Mouse (Mus musculus): Measurements from ENCODE around the gene Armh2. TPM values are rescaled to one million over a fixed set of nuclear protein-coding genes. Genes with fewer than 3 reads are reported as not detected.
"Not testable (repeated sequence)": the region's sequence is repeated elsewhere in the genome, so short reads cannot be mapped to it uniquely, and the experiment has no call there.

The Armh2 gene
- polyA plus RNA-seq, 2 experiments from 2014 or later, result not detected

- ATAC-seq, result no peak
Observed at GRCm38 (mm10) chr13:24757820-24758564, 17.0 kb downstream of the Armh2 start.

DNA sequence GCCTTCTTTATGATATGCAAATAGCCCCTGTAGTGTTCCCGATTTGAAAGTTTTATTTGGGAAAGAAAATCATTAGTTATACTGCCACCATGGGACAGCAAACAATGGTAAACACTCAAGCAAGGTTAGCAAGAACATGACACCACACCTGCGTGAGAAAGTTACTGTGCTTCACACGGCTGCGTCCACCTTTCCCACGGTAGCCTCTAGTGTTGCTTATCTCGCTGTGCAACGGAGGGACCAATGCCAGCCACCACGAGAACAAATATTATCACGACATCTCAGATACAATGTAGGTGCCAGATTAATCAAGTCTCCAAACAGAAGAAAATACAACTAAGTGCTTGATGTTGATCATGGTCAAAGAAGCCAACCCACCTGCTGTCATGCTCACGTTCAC lies 18.4 kb downstream of the Armh2 start:
- no peak for ATAC-seq

GRCm38 (mm10) chr13:24760351-24760870 lies 19.4 kb downstream of the Armh2 start:
- ATAC-seq, result no peak

GRCm38 (mm10) chr13:24761083-24761402 lies 20.0 kb downstream of the Armh2 start:
- peak; percentile 2 for ATAC-seq

DNA sequence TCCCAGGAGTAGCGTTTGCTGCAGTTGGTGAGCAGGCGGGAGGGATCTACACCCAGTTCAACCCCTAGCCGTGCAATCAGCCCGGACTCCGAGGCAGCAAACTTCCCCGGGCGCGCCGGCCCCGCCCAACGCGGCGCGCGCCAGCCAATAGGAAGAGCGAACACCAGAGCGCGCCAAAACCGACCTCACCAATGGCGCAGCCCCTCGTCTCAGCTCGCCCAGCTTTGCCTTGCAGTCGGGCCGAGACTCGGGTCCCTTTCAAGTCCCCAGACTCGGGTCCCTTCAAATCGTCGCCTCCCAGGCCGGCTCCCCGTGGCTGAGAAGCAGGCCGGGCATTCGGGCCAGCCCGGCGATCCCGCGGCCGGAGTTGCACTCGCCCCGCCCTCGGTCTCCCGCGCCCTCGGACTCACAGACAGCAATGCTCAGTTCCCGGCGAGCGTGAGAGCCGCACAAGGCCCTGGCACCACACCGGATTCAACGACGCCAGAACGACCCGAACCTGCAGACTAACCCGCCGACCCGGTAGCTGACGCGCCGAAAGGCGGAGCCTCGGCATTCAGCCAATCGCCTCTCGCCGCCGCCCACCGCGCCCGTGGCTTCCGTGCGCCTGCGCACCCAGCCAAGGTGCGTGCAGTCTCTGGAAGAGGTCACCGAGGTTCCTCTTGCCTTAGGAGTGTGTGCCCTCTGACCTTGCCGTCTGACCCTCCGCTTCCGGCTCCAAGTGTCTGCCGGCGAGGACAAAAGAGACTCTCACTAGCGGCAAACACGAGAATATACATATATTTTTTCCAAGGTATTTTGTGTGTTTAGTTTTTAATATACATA lies 20.6 kb downstream of the Armh2 start, which contains the start of gene Gmnn:
Gene Gmnn (minus strand): TSS at position 521 of the 825 bp plus-strand sequence.
- ATAC-seq, result peak; percentile 91

DNA sequence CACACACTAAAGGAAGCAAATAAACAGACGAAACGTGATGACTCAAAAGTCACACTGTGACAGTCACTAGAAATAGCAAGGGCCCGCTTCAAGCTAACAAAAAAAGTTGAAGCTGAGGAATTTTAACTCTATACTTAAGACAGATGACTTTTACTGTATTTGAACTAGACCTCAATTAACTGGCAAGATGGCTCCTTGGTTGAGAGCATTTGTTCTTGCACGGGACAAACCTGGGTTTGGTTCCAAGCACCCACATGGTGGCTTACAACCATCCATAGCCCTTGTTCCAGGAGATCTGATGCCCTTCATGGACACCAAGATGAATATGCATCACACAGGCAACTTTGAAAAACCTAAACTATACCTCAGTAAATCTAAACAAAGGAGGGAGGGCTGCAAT lies 21.2 kb downstream of the Armh2 start:
- no peak for ATAC-seq

DNA sequence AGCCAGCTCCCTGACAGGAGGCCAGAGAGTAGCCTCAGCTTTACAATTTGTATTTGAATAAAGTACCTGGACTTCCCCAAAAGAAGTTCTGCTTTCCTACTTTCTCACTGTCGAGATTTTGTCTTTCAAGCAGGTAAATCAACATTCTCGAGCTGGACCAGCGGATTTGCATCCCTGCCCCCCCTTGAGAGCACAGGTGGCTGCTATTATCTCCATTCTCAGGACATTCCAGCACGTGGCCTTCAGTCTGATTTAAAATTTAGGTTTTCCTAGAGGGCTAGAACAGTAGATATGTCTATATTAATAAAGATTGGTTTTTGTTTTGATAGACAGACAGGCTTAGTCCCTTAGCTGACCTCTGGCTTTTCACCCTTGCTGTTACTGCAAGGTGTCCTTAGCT lies 26.8 kb downstream of the Armh2 start:
- ATAC-seq, result not testable (repeated sequence)

DNA sequence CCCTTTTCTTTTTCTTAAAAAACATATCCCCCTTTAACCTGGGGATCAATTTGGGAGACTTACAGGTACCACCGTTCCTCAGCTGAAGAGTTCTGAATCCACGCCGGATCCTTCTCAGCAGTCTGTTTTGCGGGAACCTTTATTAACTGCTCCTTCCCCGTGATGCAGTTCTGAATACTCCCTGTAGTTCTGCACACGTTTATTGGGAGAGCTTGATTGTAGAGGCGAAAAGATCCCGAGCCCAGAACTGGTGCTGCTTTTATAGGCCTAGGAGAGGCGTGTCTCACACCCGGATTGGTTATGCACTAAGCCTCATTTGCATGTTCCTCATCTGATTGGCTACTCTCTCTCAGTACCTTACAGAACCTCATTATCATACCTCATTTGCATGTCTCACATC lies 30.4 kb downstream of the Armh2 start:
- ATAC-seq, result not testable (repeated sequence)

DNA sequence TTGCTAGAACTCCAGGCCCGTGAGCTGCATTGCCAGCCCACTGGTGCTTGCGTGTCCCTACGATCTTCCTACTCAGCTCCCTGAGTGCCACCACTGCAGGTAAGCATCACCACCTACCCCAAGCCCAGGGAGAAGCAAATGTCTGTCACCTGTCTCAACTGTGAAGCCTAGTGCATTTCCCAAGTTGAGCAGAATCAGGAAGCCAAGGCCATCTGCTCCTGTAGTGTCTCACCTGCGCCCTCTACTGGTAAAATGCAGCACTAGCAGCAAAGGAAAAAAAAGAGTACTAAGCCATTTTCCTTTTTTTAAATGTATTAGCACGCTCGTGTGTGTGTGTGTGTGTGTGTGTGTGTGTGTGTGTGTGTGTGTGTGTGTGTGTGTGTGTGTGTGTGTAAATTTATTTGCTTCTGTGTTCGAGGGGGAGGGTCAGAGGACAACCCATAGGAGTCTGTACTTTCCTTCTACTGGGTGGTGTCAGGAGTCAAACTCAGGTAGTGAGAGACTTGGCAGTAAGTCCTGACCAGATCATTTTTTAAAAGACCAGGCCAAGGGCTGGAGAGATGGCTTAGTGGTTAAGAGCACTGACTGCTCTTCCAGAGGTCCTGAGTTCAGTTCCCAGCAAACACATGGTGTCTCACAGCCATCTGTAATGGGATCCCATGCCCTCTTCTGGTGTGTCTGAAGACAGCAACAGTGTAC lies 35.3 kb downstream of the Armh2 start:
- ATAC-seq, result peak; percentile 44

GRCm38 (mm10) chr13:24778026-24778425 lies 37.0 kb downstream of the Armh2 start:
- no peak for ATAC-seq

GRCm38 (mm10) chr13:24778706-24779380 lies 37.8 kb downstream of the Armh2 start:
- peak; percentile 74 for ATAC-seq

GRCm38 (mm10) chr13:24781916-24782315 lies 40.9 kb downstream of the Armh2 start:
- no peak for ATAC-seq

GRCm38 (mm10) chr13:24786014-24786490 lies 45.0 kb downstream of the Armh2 start:
- ATAC-seq, result peak; percentile 98

GRCm38 (mm10) chr13:24787477-24787876 lies 46.4 kb downstream of the Armh2 start:
- ATAC-seq, result no peak

GRCm38 (mm10) chr13:24791349-24791748 lies 50.3 kb downstream of the Armh2 start:
- no peak for ATAC-seq

DNA sequence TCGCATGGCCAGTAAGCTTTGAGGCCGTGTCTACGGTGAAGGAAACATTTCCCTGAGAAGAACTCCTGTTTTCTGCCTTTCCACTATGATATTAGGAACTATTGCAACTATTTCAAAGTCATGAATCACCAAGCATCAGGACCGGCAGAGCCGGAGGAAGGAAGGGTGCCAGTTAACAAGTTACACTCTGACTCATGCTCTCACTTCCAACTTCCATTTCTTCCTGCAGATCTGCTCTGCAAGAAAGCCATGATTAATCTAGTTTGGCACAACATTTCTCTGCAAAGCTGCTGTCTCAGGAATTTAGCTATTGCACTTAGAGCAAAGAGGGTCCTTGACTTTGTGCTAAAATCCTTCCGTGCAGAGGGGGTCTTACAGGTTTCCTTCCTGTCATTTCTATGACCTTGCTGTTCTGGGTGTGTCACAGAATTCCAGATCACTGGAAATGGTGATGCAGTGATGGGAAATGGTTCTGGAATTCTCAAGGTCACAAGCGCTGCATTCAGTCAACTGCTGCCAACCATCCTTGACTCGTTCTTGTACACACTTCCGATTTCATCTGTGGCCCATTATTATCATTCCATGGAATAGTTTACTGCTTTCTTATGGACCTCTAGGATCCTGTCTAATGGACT lies 51.5 kb downstream of the Armh2 start:
- no peak for ATAC-seq

Other genes with a start within 250 kb of the Armh2 start
- gene Ripor2, start 159.0 kb upstream of the Armh2 start, polyA plus RNA-seq (2017; shearing (Covaris generic)), result 100 to 1,000 TPM; 210 to 273 TPM
- 10 to 100 TPM; 47.8 to 61.4 TPM for gene Gmnn, start 20.7 kb downstream of the Armh2 start, polyA plus RNA-seq (2017; shearing (Covaris generic))
- gene BC005537, start 60.4 kb downstream of the Armh2 start, polyA plus RNA-seq (2017; shearing (Covaris generic)), result 10 to 100 TPM; 32.0 to 44.4 TPM
- 10 to 100 TPM; 69.2 to 76.1 TPM for gene Acot13, start 90.3 kb downstream of the Armh2 start, polyA plus RNA-seq (2017; shearing (Covaris generic))
- gene Tdp2, start 90.4 kb downstream of the Armh2 start, polyA plus RNA-seq (2017; shearing (Covaris generic)), result 10 to 100 TPM; 17.2 to 24.2 TPM
- gene D130043K22Rik, start 103.9 kb downstream of the Armh2 start, polyA plus RNA-seq (2017; shearing (Covaris generic)), result under 1 TPM; 0.24 to 0.25 TPM
- under 1 TPM; 0.20 to 0.49 TPM for gene Aldh5a1, start 196.4 kb downstream of the Armh2 start, polyA plus RNA-seq (2017; shearing (Covaris generic))
- 1 to 10 TPM in 1 of 2 experiments, under 1 TPM in 1; 0.98 to 2.4 TPM for gene Gpld1, start 201.9 kb downstream of the Armh2 start, polyA plus RNA-seq (2017; shearing (Covaris generic))